Mouse (Mus musculus) liver, adult 10 weeks (tissue): ENCODE results near the gene Vangl2. TPM values are rescaled to one million over a fixed set of nuclear protein-coding genes. Genes with fewer than 3 reads are reported as not detected.

Experiments used
- polyA plus RNA-seq: library from polyadenylated mRNA; stranded (reverse); fragments of 350-450 nt; fragmentation: Illumina TruSeq; extraction: RNeasy Lipid Tissue Mini Kit (QIAGEN cat#74804); gene quantifications from one replicate; pipeline ENCODE4 v1.2.3, GENCODE M21; 2014; ENCODE audit warnings: low read depth, low replicate concordance

Gene Vangl2
- polyA plus RNA-seq: 0.24 TPM

GRCm38 (mm10) chr1:172028394-172029275, at the start of gene Vangl2:
Gene Vangl2 (minus strand): TSS chr1:172028444.

GRCm38 (mm10) chr1:172057491-172057921, 29.3 kb upstream of the Vangl2 start, which contains the start of gene Nhlh1:
Gene Nhlh1 (minus strand): TSS chr1:172057573.

Other genes with a start within 250 kb of the Vangl2 start
- 10.8 TPM for gene Cd84, start 188.7 kb downstream of the Vangl2 start, polyA plus RNA-seq
- gene Gm10521, start 132.8 kb downstream of the Vangl2 start, polyA plus RNA-seq: 0.95 TPM
- gene Slamf6, start 110.9 kb downstream of the Vangl2 start, polyA plus RNA-seq: 1.8 TPM
- not detected for gene Nhlh1, start 29.1 kb upstream of the Vangl2 start, polyA plus RNA-seq
- gene Copa, start 54.1 kb upstream of the Vangl2 start, polyA plus RNA-seq: 106 TPM
- 12.3 TPM for gene Ncstn, start 54.4 kb upstream of the Vangl2 start, polyA plus RNA-seq
- 73.3 TPM for gene Pex19, start 98.3 kb upstream of the Vangl2 start, polyA plus RNA-seq
- gene Dcaf8, start 119.6 kb upstream of the Vangl2 start, polyA plus RNA-seq: 55.5 TPM
- 15.9 TPM for gene Pea15a, start 178.4 kb upstream of the Vangl2 start, polyA plus RNA-seq
- not detected for gene Casq1, start 191.4 kb upstream of the Vangl2 start, polyA plus RNA-seq
- not detected for gene Atp1a4, start 230.0 kb upstream of the Vangl2 start, polyA plus RNA-seq
- 0.48 TPM for gene Igsf8, start 233.2 kb upstream of the Vangl2 start, polyA plus RNA-seq